Mouse (Mus musculus) megakaryocyte, embryonic 14.5 days (primary cell): ENCODE measurements around the gene Tifa.

ENCODE experiments used
- FLI1 ChIP-seq: IDR thresholded peaks from 2 replicates; pipeline ENCODE4 v1.6.1; 2012; ENCODE audit warnings: low read length, inconsistent platforms, mixed read lengths
- GATA1 ChIP-seq: IDR thresholded peaks from 3 replicates; pipeline ENCODE4 v1.6.1; 2012; ENCODE audit warnings: mixed read lengths, low read length, inconsistent platforms, borderline replicate concordance

DNA sequence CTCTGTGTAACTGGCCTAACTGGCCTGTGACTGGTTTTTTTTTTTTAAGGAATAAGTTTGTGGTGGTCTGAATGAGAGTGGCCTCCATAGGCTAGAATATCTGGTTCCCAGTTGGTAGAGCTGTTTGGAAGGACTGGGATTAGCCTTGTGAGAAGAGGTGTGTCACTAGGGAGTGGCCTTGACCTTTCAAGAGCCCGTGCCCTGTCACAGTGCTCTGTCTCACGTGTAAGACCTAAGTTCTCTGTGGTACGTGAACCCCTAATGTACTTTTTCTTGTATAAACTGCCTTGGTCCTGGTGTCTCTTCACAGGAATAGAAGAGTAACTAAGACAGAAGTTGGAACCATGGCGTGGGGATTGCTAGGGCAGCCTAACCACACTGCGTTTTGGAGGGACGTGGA is 16.4 kb downstream of the Tifa start:
- TF ChIP-seq GATA1 (no peak), FLI1 (no peak)
